Mouse (Mus musculus): ENCODE data around the gene Spsb4.

The Spsb4 gene

DNA sequence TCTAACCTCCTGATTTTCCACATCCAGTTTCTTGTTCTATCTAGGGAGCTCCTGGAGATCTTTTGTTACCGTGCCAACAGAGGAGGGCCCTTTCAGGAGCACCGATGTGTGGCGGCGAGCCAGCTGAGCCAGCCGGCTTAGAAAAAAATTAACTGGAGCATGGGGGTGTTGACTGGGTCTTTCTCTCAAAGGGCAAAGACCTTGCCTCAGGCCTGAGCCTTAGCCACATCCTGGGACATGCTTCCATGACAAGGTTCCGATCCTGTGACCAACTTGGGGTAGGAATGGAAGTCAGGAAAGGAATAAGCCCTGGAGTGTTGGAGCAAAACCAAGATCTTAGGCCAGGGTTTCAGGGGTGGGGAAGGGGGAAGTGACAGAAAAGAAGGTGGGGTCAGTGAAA, 2.9 kb downstream of the Spsb4 start:
- no peak for DNase-seq (ENCODE audit: low spot score)

DNA sequence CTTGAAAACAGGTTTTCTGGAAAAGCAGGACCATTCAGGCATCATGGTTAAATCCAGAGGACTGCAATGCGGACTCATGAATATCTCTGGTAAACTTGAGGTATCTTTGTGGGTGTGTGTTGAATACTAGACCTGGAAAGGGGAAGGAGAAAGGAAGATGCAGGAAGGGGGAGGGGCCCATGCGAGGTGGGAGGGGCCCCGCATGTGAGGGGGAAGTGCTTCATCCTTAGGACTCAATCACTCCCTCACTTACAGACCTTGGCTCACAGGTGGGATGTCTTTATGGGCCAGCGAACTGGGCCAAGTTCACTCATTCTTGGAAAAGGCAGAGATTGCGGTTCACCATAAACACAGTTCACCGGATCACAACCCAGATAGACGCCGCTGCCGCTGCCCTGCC, 4.9 kb downstream of the Spsb4 start:
- no peak for DNase-seq (ENCODE audit: low spot score)

DNA sequence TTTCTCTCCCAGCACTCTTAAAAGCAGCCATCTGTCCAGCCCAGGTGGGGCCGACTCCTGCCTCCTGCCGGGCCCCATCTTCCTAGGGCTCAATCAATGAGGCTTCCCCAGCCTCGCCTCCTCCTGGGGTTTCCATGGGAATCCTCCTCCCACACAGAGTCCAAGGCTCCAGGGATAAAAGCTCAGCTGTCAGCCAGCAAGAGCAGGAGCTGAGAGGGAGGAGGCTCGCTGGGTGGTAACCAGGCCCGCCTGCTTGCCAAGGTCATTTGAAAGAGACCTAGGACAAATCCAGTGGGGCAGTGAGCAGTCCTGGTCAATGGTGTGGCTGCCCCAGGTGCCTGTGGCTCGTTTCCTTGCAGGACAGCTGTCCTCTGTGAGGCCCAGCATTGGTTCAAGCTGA, 5.5 kb downstream of the Spsb4 start:
- DNase-seq (ENCODE audit: low spot score) = peak; percentile 63

DNA sequence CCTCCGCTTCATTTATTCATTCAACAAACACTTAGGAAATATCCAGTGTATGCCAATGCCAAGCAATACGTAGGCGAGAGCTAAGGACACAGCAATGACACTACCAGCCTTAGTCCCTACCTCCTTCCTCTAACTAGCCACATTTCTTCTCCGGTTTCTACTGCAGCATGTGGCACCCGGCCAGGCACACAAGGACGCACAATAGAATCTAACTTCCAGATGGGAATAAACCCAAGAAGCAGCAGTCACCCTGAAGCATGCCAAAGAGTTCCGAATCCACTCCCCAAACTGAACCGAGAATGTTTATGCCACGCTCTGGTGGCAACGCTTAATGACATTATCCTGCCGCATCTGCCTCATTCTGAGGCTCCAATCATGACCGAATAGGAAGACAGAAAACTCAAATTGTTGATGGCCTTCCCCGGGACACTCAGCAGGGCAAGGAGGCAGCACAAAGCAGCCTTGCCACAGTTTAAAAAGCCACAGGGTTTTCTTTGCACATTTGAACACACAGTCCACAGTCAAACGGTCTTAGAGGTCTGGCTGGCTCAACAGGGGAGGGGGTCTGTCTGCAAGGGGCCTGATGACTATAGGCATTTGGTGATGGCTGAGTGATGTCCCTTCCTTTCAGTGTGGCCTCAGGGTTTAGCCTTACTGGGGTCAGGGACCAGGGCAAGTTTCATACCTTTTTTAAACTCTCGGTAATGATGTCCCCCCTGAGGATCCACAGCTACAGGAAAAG, 7.0 kb downstream of the Spsb4 start:
- DNase-seq (ENCODE audit: low spot score) = peak; percentile 69

DNA sequence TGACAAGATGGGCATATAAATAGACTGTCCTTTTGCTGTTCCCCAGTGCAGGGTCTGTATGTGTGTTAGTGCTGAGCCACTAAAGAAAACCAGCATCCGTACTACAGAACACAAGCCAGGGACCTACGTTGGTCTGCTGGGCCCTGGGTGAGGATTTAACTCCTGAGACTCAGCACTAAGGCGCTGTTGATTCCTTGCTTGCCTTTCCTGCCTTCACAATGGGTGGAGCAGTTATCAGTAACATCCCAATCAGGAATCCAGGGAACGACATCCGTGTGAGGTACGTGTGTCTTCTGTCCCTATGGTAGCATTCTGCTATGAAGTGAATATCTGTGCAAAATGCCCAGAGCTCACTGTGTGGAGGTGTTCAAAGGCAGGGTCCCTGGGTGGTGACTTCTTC, 8.2 kb downstream of the Spsb4 start:
- no peak for DNase-seq (ENCODE audit: low spot score)

DNA sequence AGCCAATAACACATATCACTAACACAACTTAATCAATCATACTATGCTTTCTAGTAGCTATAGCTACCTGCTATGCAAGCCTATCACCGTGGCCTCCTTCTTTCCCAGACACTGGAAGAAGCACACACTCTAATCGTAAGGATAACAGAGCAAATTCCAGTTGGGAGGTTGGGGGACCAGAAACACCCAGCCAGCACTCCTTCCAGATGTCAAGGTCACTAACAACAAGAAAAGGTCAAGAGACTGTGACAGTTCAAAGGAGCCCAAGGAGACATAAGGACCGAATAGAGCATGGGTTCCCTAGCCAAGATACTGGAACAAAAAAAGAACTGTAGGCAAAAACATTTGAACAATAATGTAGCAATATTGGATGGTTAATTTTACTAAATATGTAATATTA, 13.9 kb downstream of the Spsb4 start:
- no peak for DNase-seq (ENCODE audit: low spot score)

DNA sequence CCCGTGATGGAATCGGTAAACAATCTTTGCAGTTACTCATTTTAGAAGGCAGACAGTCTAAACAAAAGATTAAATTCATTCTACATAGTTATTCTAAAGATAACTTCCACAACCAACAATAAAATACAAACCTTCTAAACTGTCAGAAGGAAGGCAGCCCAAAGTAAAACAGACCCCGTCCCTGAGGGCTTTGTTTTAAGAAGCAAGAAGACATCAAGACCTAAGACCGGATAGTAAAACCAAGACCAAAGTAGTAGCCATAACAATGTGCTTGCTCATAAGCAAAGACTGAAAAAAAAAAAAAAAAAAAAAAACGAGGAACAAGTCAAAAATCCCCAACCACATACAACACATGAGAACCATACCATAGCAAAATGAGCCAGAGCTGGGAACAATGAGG, 15.5 kb downstream of the Spsb4 start:
- DNase-seq (ENCODE audit: low spot score) = no peak

DNA sequence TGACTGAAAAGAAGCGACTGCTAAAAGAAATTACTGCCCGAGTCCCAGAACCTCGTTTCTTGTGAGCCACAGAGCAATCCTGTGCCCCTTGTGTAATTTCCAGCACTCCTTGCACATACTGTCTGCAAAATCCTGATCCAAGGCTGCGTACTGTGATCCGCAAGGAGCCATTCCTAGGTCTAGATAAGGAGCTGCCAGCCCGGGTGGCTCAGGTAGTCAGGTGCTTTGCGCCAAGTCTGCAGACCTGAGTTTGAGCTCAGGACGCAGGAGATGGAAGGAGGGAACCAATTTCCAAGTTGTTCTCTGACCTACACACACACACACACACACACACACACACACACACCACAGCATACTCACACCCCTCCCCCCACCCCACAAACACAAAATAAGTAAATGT, 16.0 kb downstream of the Spsb4 start:
- DNase-seq (ENCODE audit: low spot score) = no peak

DNA sequence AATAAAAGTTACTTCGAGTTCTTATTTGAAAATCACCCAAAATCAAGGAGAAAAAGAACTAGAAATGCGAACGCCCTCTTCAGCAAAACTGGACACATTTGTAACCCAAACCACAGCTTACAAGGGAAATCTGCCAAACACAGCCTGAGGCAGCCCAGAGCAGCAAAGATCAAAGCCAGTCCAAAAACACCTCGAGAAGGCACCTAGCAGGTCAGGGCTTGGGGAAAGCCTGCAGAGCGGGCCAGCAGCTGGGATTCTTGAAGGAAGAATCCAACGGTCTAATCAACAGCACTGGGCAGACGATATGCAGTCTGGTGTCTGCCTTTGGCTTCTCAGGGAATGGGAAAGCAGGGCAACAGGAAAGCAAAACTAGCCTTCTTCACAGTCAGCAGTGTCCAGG, 16.6 kb downstream of the Spsb4 start:
- no peak for DNase-seq (ENCODE audit: low spot score)

DNA sequence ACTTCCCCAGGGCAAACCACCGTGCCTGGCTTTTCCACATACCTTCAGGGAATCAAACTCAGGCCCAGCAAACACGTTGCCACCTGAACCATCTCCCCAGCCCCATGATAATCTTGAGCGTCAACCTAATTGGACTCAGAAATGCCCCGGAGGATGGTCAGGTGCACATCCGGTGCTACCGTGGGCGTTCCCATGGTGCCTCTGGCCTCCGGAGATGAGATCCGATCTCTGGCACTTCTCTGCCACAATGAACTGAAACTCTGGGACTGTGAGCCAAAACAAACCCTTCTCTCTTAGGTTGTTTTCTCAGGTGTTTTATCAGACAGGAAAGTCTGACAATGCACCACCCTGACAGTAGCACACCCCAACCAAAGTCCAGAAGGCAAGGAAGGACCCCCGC, 17.2 kb downstream of the Spsb4 start:
- no peak for DNase-seq (ENCODE audit: low spot score)

DNA sequence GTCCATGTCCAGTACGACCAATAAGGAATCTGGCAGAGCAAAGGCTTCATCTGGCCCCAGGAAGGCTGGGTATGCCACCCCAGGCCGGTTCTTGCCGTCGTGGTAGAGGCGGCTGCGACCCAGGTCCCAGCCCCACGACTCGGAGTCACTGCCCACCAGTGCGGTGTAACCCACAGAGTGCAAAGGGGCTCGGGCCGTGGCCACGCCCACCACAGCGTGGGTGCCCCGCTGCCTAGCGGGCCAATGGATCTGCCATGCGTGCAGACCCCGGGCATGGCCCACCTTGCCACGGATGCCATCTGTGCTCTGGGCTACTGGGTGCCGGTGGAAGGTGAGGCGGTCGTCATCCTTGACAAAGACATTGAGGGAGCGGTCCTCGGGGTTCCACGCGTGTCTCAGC, 22.9 kb downstream of the Spsb4 start:
- DNase-seq (ENCODE audit: low spot score) = no peak

DNA sequence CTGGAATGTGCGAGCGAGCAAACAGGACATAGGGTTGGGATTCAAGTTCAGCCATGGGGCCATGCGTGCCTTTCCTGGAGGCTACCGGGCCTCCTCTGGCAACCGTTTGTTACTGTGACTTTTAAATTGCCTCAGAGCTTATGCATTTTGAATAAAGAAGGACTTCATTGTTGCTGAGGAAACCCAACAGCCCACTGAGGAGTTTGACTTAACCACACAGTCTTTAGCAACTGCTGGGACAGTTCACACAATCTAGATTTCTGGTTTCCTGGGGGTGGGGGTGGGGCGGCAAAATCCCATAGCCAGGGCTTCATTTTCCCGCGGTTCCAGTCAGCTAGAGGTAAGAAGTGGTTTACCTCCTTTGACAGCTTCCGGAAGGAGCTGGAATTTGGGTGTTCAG, 23.9 kb downstream of the Spsb4 start:
- no peak for DNase-seq (ENCODE audit: low spot score)

DNA sequence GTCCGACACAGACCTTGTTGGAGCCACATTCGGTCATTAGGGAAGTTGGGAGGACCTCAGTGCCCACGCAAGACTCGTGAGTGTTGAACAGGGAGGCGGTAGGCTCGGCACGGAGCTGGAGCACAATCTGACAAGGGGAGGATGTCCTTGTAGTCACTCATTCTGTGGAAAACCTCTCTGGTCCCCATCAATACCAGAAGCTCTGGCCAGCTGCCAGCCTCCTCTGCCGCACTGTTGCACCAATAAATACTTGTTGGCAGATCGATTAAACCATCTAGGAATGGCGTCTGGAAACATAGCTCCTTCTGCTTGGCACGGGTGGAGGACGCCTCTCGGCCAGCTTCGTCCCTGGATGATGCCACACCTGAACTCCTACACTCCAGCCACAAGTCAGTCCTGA, 27.5 kb downstream of the Spsb4 start:
- DNase-seq (ENCODE audit: low spot score) = no peak

DNA sequence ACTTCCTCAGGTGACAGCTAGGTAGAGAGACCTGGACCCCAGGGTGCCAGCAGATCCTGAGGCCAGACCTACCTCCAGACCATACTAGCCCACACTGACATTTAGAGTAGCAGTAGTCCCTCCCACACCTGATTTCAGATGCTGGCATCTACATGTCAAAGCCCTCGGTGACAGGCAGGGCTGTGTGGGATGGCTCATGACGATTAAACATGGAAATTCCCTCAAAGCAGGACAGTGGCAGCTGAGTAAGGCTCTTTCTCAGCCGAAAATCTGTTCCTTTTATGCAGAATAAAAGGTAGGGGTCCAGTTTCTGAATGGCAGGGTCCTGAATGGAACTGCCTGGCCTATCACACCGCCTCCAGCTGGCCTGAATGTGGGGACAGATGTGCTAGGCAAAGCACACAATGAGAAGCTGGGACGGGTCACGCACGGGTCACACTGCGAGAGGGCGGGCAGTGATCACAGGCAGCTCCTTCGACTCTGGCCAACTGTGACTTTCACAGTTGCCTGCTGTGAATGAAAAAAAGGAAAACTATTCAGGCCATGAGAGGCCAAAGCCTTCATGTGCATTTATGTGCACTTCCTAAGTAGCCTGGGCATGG, 29.2 kb downstream of the Spsb4 start:
- DNase-seq (ENCODE audit: low spot score) = no peak

DNA sequence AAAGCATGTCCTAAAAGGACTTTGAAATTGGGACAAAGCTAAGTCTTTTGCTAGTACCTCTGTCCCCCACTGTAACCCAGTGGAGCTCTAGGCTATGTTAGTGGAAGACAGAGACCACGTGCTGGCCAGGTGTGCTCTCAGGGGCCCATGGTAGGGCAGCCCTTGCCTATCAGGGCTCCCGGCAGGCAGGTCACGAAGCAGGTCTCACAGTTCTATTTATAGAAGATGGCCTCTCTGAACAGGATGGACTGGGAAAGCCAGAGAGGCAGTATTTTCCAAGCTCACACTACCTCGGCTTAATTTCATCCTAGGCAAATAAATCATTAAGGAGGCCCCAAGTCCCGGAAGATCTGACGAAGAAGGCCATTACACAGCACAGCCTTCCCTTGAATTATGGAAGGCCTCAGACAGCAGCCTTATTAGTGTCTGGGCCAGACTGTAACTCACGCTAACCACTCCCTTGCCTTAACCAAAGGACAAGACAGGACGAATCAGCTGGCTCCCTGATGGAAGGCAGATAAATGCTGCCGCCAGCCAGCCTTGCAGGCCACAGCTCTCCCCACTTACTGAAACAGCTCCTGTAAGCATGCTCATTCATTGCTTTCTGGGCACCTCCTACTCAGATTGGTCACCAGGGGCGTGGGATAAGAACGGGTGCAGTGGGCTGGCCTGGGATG, 31.7 kb downstream of the Spsb4 start:
- DNase-seq (ENCODE audit: low spot score) = no peak

DNA sequence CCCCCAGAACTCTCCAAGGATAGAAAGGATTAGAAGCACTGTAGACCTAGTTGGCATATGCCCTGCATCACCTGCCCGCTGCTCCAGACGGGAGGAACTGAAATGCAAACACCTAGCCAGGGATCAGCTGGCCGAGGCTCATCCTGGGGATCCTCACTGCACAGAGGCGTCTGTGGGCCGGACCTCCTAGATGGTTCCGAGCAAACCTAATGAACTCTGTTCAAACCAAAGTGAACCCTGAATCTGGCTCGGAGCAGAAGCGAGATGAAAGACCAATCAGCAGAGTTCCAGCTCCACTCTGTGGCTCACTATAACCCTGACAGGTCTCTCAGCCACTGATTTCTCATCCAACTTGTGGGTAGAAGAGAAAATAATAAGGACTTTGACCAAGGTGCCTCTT, 34.6 kb downstream of the Spsb4 start:
- DNase-seq (ENCODE audit: low spot score) = no peak

DNA sequence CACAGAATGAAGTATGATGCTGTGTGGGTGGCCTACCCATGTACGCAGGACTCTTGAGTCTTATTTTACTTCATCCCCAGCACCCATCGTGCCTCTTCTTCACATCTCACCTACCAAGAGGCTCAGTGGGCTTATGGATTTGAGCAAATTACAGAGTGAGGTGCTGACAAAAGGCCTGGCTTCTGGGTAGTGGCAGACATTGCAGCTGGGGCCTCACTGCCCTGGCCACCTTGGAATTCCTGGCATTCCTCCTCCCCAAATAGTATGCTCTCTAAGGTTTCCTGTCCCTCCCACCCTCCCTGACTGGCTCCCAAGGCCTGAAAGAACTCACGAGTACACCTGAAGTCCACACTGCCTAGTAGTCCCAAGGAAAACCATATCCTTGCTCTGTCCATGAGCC, 35.7 kb downstream of the Spsb4 start:
- no peak for DNase-seq (ENCODE audit: low spot score)

DNA sequence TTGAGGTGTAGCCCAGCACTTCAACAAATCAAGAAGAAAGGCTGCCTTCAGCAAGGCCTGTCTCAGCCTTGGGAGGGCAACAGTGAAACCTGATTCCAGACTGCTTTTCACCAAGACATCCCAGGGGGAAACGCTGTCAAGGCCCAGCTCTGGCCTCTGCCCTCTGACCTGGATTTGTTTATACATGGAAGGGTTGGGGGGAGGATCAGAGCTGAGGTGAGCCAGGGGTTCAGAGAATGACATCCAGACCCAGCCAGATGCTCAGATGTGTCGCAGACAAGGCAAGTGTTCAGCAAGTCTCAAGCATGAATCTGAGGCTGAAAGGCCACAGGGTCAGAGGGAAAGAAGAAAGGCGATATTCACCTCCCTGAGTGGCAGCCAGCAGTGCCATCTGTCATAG, 36.3 kb downstream of the Spsb4 start:
- no peak for DNase-seq (ENCODE audit: low spot score)

DNA sequence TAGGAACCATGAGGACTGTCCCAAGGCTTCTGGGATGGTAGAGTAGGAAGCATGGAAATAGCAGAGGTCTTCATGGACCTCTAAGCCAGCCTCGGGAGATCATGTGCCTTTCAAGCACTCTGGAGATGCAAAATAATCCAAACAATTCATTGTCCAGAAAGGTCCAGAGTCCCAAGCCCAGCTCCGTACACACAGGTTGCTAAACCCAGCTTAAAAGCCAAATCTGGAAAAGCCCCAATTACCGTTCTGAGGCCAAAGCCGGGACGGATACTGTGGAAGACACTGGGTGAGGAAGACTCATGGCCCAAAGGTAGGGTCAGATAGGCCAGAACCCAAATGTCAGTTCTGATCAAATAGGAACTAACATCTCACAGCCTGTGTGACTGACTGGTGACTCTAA, 36.8 kb downstream of the Spsb4 start:
- DNase-seq (ENCODE audit: low spot score) = no peak

DNA sequence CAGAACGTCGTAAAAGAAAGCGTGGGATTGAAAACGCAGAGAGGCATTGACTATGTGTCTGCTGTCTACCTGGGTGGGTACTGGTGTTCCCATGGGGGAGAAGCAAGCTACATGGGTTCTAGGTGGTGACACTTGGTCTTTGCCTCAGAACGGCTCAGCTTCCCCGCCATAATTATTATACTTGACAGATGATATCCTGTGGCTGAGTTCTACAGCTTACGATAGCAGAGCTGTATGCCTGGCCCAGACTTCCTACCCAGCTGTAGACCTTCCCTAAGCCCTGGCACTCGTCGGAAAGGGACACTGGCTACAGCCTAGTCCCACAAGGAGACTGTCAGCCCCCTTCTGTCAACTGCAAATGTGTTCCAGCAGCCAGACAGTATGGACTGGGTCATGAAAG, 37.5 kb downstream of the Spsb4 start:
- DNase-seq (ENCODE audit: low spot score) = no peak

DNA sequence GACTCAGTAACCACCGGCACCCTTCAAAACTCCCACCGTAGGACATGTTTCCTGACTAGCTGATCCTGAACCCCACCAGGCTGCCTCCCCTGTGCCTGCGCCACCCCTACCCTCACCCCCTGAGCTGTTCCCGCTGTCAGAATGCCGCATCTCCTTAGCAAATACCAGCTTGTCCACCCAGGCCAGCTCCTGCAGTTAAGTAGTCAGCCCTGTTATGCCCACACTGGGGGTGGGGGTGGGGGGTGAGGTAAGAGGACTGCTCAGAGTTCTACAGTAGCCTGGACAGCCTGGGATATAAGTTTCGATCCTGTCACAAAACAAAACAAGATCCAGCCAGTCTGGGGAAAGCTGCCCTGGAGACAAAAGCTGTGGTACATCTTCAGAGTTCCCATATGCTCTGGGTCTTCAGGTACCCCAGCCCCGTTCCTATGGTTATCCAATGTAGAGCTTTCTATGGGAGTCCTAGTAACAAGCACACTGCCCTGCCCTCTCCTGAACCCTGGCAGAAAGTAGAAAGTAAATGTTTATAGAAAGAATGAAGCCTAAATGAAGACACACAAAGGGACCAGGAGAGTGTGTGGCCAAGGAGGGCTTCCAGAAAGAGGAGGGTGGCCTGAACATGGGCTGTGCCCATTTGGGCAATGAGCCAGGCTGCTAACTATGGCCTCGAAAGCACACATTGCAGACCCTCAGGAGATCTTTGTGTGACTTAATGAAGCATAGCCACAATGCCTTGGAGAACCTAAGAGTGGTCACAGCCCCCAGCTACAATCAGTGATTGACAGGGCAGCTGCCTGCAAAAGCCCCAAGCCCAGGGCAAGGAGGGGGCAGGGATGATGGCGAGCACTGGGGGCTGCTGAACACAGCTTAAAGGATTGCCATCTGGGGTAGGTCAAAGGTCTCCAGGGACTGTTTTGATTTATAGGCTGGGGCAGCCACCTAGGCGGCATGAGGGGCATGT, 38.3 kb downstream of the Spsb4 start:
- DNase-seq (ENCODE audit: low spot score) = no peak

DNA sequence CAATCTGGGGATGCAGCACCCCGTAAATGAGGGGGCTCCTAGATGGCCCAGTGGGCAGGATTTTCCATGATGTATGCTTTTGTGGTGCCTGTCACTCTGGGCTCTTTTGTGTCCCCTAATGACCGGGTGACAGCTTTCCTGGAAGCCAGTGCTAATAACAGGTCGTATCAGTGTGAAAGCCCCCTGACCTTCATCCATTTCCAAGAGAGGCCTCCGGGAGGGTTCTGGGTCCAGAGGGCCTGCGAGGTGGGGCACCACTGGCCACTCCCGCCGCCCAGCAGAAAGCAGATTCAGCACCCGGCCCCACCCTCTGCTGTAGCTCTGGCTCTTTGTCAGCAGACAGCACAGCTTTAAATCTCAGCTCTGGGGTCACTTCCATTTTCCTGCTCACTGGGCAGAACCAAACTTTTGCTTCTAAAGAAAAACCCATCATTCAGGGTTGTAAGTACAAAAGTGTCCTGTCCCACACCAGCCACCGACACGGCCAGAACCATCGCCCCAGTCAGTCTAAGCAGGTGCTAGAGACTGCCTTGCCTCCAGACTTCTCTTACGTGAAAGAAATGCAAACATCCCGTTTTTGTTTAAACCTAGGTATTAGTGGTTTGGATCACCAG, 39.1 kb downstream of the Spsb4 start:
- DNase-seq (ENCODE audit: low spot score) = no peak
